8 mouse cellular contexts compared by ENCODE assay signal in genomic region chr13:14039292-14039965, GRCm38 (mm10). TPM values are rescaled to one million over a fixed set of nuclear protein-coding genes. Genes with fewer than 3 reads are reported as not detected.
A peak's percentile ranks its signal among the peaks of the same experiment; 100 is the strongest.
DNase-seq lines count a peak whose midpoint lies in the region; ATAC-seq and TF ChIP-seq lines count a peak whose summit lies in the region.

Tbce (minus strand) TSS chr13:14039638.

- H3K4me2 ChIP-seq in lung, embryonic 16.5 days (ENCODE audit: low read depth, low read length) = peak within 1 kb of the TSS; percentile 95

- H3K27me3 ChIP-seq in MEL (ENCODE audit: control insufficient read depth in 1 of 2, insufficient read depth in 2 of 2, low read length in 2 of 2) = no peaks in the 10 kb centered on the region
- H3K27me3 ChIP-seq in cerebellum, adult 2 months (ENCODE audit: control insufficient read depth, insufficient read depth, low read length) = no peaks in the 10 kb centered on the region
- no peaks in the 10 kb centered on the region for H3K27me3 ChIP-seq in lung, embryonic 16.5 days (ENCODE audit: control insufficient read depth, insufficient read depth, low read depth, low read length)

- no peak for TF ChIP-seq RAD21 in MEL (IDR thresholded peaks at IDR 0.05; ENCODE audit: low read depth, low read length)

- peak within 1 kb of the TSS; percentile 70 to 94 for H3K4me3 ChIP-seq in MEL (ENCODE audit: control insufficient read depth in 1 of 2, insufficient read depth in 1 of 2, low read depth in 2 of 2, low read length in 2 of 2)
- H3K4me3 ChIP-seq in cerebellum, adult 2 months (replicated peaks; ENCODE audit: insufficient read depth, low read depth, low read length) = peak within 1 kb of the TSS; percentile 99
- peak within 1 kb of the TSS; percentile 82 for H3K4me3 ChIP-seq in lung, embryonic 16.5 days (ENCODE audit: low read length)

- peak within 1 kb of the TSS; percentile 85 for H3K27ac ChIP-seq in MEL (ENCODE audit: control insufficient read depth, low read depth, low read length)
- peak within 1 kb of the TSS; percentile 91 for H3K27ac ChIP-seq in cerebellum, adult 2 months (ENCODE audit: insufficient read depth, low read length)
- peak within 1 kb of the TSS; percentile 97 for H3K27ac ChIP-seq in lung, embryonic 16.5 days (ENCODE audit: low read length)

- peaks cover 32% of the 10 kb centered on the region for H3K79me2 ChIP-seq in MEL (ENCODE audit: control insufficient read depth, insufficient read depth, low read length, poor library complexity)

- peak; percentile 67 to 92; a peak in 3 of 4 replicates for TF ChIP-seq POLR2A in MEL (IDR thresholded peaks at IDR 0.05; ENCODE audit: control insufficient read depth in 1 of 2, insufficient read depth in 1 of 2, low read depth in 1 of 2, low read length in 2 of 2, poor library complexity in 1 of 2)
- TF ChIP-seq POLR2A in cerebellum, adult 2 months (IDR thresholded peaks at IDR 0.05; ENCODE audit: borderline replicate concordance, insufficient read depth, low read length) = peak; percentile 79

- H3K36me3 ChIP-seq in MEL (ENCODE audit: control insufficient read depth in 1 of 2, insufficient read depth in 2 of 2, low read length in 2 of 2) = peaks cover 4 to 19% of the 10 kb centered on the region in 2 experiments; a peak in 3 of 4 replicates
- no peaks in the 10 kb centered on the region for H3K36me3 ChIP-seq in lung, embryonic 16.5 days (ENCODE audit: control insufficient read depth, insufficient read depth, low read length)

- no peak for TF ChIP-seq CTCF in MEL (IDR thresholded peaks at IDR 0.05 in 2 of 3, conservative IDR thresholded peaks at IDR 0.05 in 1 of 3; ENCODE audit: control insufficient read depth in 1 of 3, insufficient read depth in 1 of 3, low read depth in 2 of 3, low read length in 3 of 3, poor library complexity in 1 of 3, severe bottlenecking in 1 of 3)
- TF ChIP-seq CTCF in cerebellum, adult 2 months (IDR thresholded peaks at IDR 0.05; ENCODE audit: borderline replicate concordance, insufficient read depth, low read depth, low read length) = peak; percentile 13; the same call in 1 of the 2 replicates

- H3K9me3 ChIP-seq in MEL (replicated peaks; ENCODE audit: insufficient read depth, low read length) = no peaks in the 10 kb centered on the region
- H3K9me3 ChIP-seq in lung, embryonic 16.5 days (ENCODE audit: control insufficient read depth, low read length) = no peaks in the 10 kb centered on the region

- under 1% methylated on average over 35 of the region's 35 CpGs for WGBS in cerebellum, adult 2 months
- WGBS in lung, embryonic 16.5 days = under 1% methylated on average over 35 of the region's 35 CpGs

- peaks cover 9 to 13% of the 10 kb centered on the region in 2 experiments for H3K4me1 ChIP-seq in MEL (ENCODE audit: control insufficient read depth in 1 of 2, insufficient read depth in 2 of 2, low read length in 2 of 2)
- no peaks in the 10 kb centered on the region for H3K4me1 ChIP-seq in cerebellum, adult 2 months (ENCODE audit: control insufficient read depth, insufficient read depth, low read length)
- H3K4me1 ChIP-seq in lung, embryonic 16.5 days (replicated peaks; ENCODE audit: control insufficient read depth, insufficient read depth, low read length) = peaks cover 10% of the 10 kb centered on the region

- H3K9ac ChIP-seq in MEL (ENCODE audit: control insufficient read depth, low read depth, low read length, poor library complexity, severe bottlenecking) = peak within 1 kb of the TSS; percentile 75
- peak within 1 kb of the TSS; percentile 93 for H3K9ac ChIP-seq in lung, embryonic 16.5 days (ENCODE audit: low read length)

- TF ChIP-seq EP300 in MEL (IDR thresholded peaks at IDR 0.05; ENCODE audit: low read depth in 1 of 2, low read length in 2 of 2) = peak in 1 of 2 experiments; percentile 8; a peak in 1 of 4 replicates

- DNase-seq in MEL (ENCODE audit: low read depth, low spot score) = peak; percentile 96
- DNase-seq in cerebellum, adult 2 months = peak; percentile 90 to 94
- peak; percentile 92 for DNase-seq in forelimb bud, embryonic 11.5 days (ENCODE audit: low read depth, low spot score)
- peak; percentile 87 for DNase-seq in layer of hippocampus, adult 9-10 months (ENCODE audit: low spot score)
- peak; percentile 85 for DNase-seq in ovary, postnatal 10 days (ENCODE audit: low spot score)
- peak; percentile 86 to 88 for DNase-seq in thymus, postnatal 10 days (ENCODE audit: low spot score in 2 of 2)

- ATAC-seq in hematopoietic stem cell, adult 5-6 weeks (replicated peaks in 1 of 2; ENCODE audit: insufficient read depth in 1 of 2, low FRiP score in 2 of 2, low TSS enrichment in 1 of 2, low read depth in 1 of 2, poor library complexity in 2 of 2, severe bottlenecking in 2 of 2) = peak; percentile 98 to 99
- peak; percentile 98 for ATAC-seq in lung, embryonic 16.5 days (ENCODE audit: low read depth)

TF ChIP-seq in MEL, 35 proteins besides CTCF, POLR2A, EP300 and RAD21:
- TF ChIP-seq ZC3H11A (IDR thresholded peaks at IDR 0.05; ENCODE audit: low read depth, low read length) = no peak
- TF ChIP-seq POLR2AphosphoS5 (IDR thresholded peaks at IDR 0.05; ENCODE audit: borderline replicate concordance, low read depth, low read length) = no peak
- TF ChIP-seq CHD2 (IDR thresholded peaks at IDR 0.05; ENCODE audit: low read length) = no peak
- peak; percentile 22; the same call in 1 of the 2 replicates for TF ChIP-seq MXI1 (IDR thresholded peaks at IDR 0.05; ENCODE audit: low read depth, low read length)
- peak; percentile 34; the same call in 1 of the 2 replicates for TF ChIP-seq MAX (IDR thresholded peaks at IDR 0.05; ENCODE audit: low read length)
- TF ChIP-seq GATA1 (IDR thresholded peaks at IDR 0.05; ENCODE audit: low read depth, low read length) = no peak
- peak; percentile 91 for TF ChIP-seq ELF1 (IDR thresholded peaks at IDR 0.05; ENCODE audit: low read depth, low read length)
- TF ChIP-seq USF2 (IDR thresholded peaks at IDR 0.05; ENCODE audit: borderline replicate concordance in 1 of 2, insufficient read depth in 1 of 2, low read depth in 1 of 2, low read length in 2 of 2) = no peak
- TF ChIP-seq MAFK (IDR thresholded peaks at IDR 0.05; ENCODE audit: borderline replicate concordance, low read depth, low read length) = no peak
- TF ChIP-seq ETS1 (IDR thresholded peaks at IDR 0.05; ENCODE audit: low read depth, low read length) = peak; percentile 44; the same call in 1 of the 2 replicates
- TF ChIP-seq USF1 (IDR thresholded peaks at IDR 0.05; ENCODE audit: low read depth, low read length) = no peak
- TF ChIP-seq TCF12 (IDR thresholded peaks at IDR 0.05; ENCODE audit: low read depth, low read length) = peak; percentile 54; the same call in 1 of the 2 replicates
- TF ChIP-seq RCOR1 (IDR thresholded peaks at IDR 0.05; ENCODE audit: low read depth, low read length) = 0 out of 2 replicates have a peak, but pooled peaks have one; percentile 10
- no peak for TF ChIP-seq SMC3 (IDR thresholded peaks at IDR 0.05; ENCODE audit: low read depth, low read length)
- TF ChIP-seq TBP (IDR thresholded peaks at IDR 0.05; ENCODE audit: low read depth, low read length) = peak; percentile 72
- no peak for TF ChIP-seq E2F4 (IDR thresholded peaks at IDR 0.05; ENCODE audit: borderline replicate concordance, low read depth, low read length)
- peak; percentile 65 for TF ChIP-seq KAT2A (conservative IDR thresholded peaks at IDR 0.05; ENCODE audit: low read depth, low read length)
- peak; percentile 31; the same call in 1 of the 2 replicates for TF ChIP-seq ZMIZ1 (IDR thresholded peaks at IDR 0.05; ENCODE audit: low read depth, low read length)
- peak; percentile 69 for TF ChIP-seq NELFE (IDR thresholded peaks at IDR 0.05; ENCODE audit: low read depth, low read length)
- TF ChIP-seq HCFC1 (IDR thresholded peaks at IDR 0.05; ENCODE audit: low read depth, low read length) = peak; percentile 88
- TF ChIP-seq JUND (IDR thresholded peaks at IDR 0.05; ENCODE audit: low read depth, low read length) = no peak
- no peak for TF ChIP-seq CHD1 (IDR thresholded peaks at IDR 0.05; ENCODE audit: low read depth, low read length)
- no peak; the same call in 1 of the 2 replicates for TF ChIP-seq MAZ (IDR thresholded peaks at IDR 0.05; ENCODE audit: low read depth, low read length)
- no peak for TF ChIP-seq ZKSCAN1 (IDR thresholded peaks at IDR 0.05; ENCODE audit: low read depth, low read length)
- TF ChIP-seq MEF2A (IDR thresholded peaks at IDR 0.05; ENCODE audit: extremely low read depth, insufficient replicate concordance, low read depth, low read length, poor library complexity, severe bottlenecking) = no peak
- no peak for TF ChIP-seq GABPA (IDR thresholded peaks at IDR 0.05; ENCODE audit: low read depth, low read length)
- 0 out of 2 replicates have a peak, but pooled peaks have one; percentile 5 for TF ChIP-seq ZNF384 (IDR thresholded peaks at IDR 0.05; ENCODE audit: low read depth, low read length)
- TF ChIP-seq NRF1 (IDR thresholded peaks at IDR 0.05; ENCODE audit: insufficient read depth, low read depth, low read length, poor library complexity, severe bottlenecking) = peak; percentile 76
- TF ChIP-seq POLR2AphosphoS2 (IDR thresholded peaks at IDR 0.05; ENCODE audit: low read length) = peak; percentile 48
- peak; percentile 69 for TF ChIP-seq SIN3A (IDR thresholded peaks at IDR 0.05; ENCODE audit: low read length)

RNA-seq across cellular contexts. Expression of gene Tbce, which starts in this region (rescaled TPM):
- 35.3 and 36.8 TPM in 2 replicates for total RNA-seq in MEL (2012; rRNA removed)
- polyA plus RNA-seq in MEL (2012; ENCODE audit: insufficient read depth in 1 of 2, insufficient read length in 2 of 2, low read depth in 1 of 2, low replicate concordance in 2 of 2, missing spikeins in 1 of 2) = 10 to 100 TPM in 1 of 2 experiments, not detected in 1; 56.9 TPM
- polyA plus RNA-seq in cerebellum, adult 2 months (2012; rRNA removed) = 149 TPM in 2 replicates
- 68.9 and 87.6 TPM in 2 replicates for total RNA-seq in hematopoietic stem cell, adult 5-6 weeks (2017)
- 56.0 and 57.7 TPM in 2 replicates for polyA plus RNA-seq in lung, embryonic 16.5 days (2015; fragmentation: Nextera tagmentation; extraction: Ambion mirVana)

Comparison
In these comparisons a context has a peak if more than half of its experiments do, and no peak if none do; other contexts are left out.
1. Peak in every context shown above with its lines: DNase-seq, ATAC-seq, H3K4me3 ChIP-seq and H3K27ac ChIP-seq.